Mouse (Mus musculus) brain, embryonic 14.5 days (tissue): ENCODE results near the gene Fam189a1. TPM values are rescaled to one million over a fixed set of nuclear protein-coding genes. Genes with fewer than 3 reads are reported as not detected.
A peak's percentile ranks its signal among the peaks of the same experiment; 100 is the strongest.

Experiments
- DNase-seq: peaks from one replicate; pipeline ENCODE4 v3.0.0-alpha.2; 2011; ENCODE audit warnings: low read depth
- CTCF ChIP-seq: fragments of 200-500 bp; IDR thresholded peaks from 2 replicates; pipeline ENCODE4 v1.5.1; 2012; ENCODE audit warnings: inconsistent platforms, mild to moderate bottlenecking, moderate library complexity, borderline replicate concordance; ENCODE audit not compliant: insufficient read depth, insufficient read length; ENCODE audit errors: extremely low read depth
- POLR2A ChIP-seq: fragments of 200-500 bp; IDR thresholded peaks from 2 replicates; pipeline ENCODE4 v1.6.1; 2012; ENCODE audit warnings: mild to moderate bottlenecking, inconsistent platforms, borderline replicate concordance; ENCODE audit not compliant: poor library complexity, insufficient read depth, insufficient read length, severe bottlenecking; ENCODE audit errors: extremely low read depth
- polyA plus RNA-seq: library from polyadenylated mRNA; depleted of rRNA; stranded (reverse); fragments of >200 nt; gene quantifications from 2 replicates; pipeline ENCODE4 v1.2.3, GENCODE M21; 2012

Fam189a1 gene
- polyA plus RNA-seq, 1 experiment, result 34.3 TPM

GRCm38 (mm10) chr7:65101661-65102060 lies 54.7 kb downstream of the Fam189a1 start:
- TF ChIP-seq CTCF (no peak), POLR2A (no peak)
- no peak for DNase-seq

- TF ChIP-seq POLR2A (no peak), CTCF (no peak)
- no peak for DNase-seq
Measured at GRCm38 (mm10) chr7:65097708-65098107, 58.7 kb downstream of the Fam189a1 start.

GRCm38 (mm10) chr7:65095631-65096107 lies 60.7 kb downstream of the Fam189a1 start:
- peak; percentile 67 for DNase-seq
- TF ChIP-seq POLR2A (no peak), CTCF (no peak)

- no peak for DNase-seq
- TF ChIP-seq POLR2A (no peak), CTCF (no peak)
Measured at GRCm38 (mm10) chr7:65093314-65093713, 63.1 kb downstream of the Fam189a1 start.

- DNase-seq, result no peak
- TF ChIP-seq POLR2A (no peak), CTCF (no peak)
Measured at GRCm38 (mm10) chr7:65091486-65091885, 64.9 kb downstream of the Fam189a1 start.

GRCm38 (mm10) chr7:65085972-65086371 lies 70.4 kb downstream of the Fam189a1 start:
- no peak for TF ChIP-seq CTCF
- TF ChIP-seq POLR2A, result no peak
- DNase-seq, result no peak

- TF ChIP-seq CTCF, result no peak
- no peak for TF ChIP-seq POLR2A
- no peak for DNase-seq
Measured at GRCm38 (mm10) chr7:65082778-65083091, 73.6 kb downstream of the Fam189a1 start.

- TF ChIP-seq POLR2A, result no peak
- TF ChIP-seq CTCF, result no peak
- DNase-seq, result no peak
Measured at GRCm38 (mm10) chr7:65081979-65082777, 74.2 kb downstream of the Fam189a1 start.

- TF ChIP-seq CTCF (no peak), POLR2A (no peak)
- DNase-seq, result no peak
Measured at GRCm38 (mm10) chr7:65076134-65076533, 80.2 kb downstream of the Fam189a1 start.

GRCm38 (mm10) chr7:65074194-65074593 lies 82.2 kb downstream of the Fam189a1 start:
- no peak for DNase-seq
- TF ChIP-seq CTCF (no peak), POLR2A (no peak)

GRCm38 (mm10) chr7:65073555-65073954 lies 82.8 kb downstream of the Fam189a1 start:
- peak; percentile 71 for DNase-seq
- TF ChIP-seq POLR2A, result no peak
- TF ChIP-seq CTCF, result peak; percentile 72

- no peak for DNase-seq
- no peak for TF ChIP-seq CTCF
- TF ChIP-seq POLR2A, result no peak
Measured at GRCm38 (mm10) chr7:65066211-65066610, 90.2 kb downstream of the Fam189a1 start.
